Mouse (Mus musculus) lung, embryonic 15.5 days (tissue): ENCODE results near the gene Sh2d7. TPM values are rescaled to one million over a fixed set of nuclear protein-coding genes. Genes with fewer than 3 reads are reported as not detected.

ENCODE experiments used
- ATAC-seq: fragments of 200-750 bp; cut with Nextera tagmentation; 2 replicates; pipeline ENCODE4 v1.8.0; 2017; ENCODE audit warnings: moderate number of reproducible peaks, borderline replicate concordance; ENCODE audit not compliant: low FRiP score, low TSS enrichment; ENCODE audit errors: extremely low read depth
- H3K27ac ChIP-seq: fragments of 300-500 bp; sonication (generic); 2 replicates; pipeline ENCODE4 v1.5.1; 2015; ENCODE audit warnings: moderate library complexity, mild to moderate bottlenecking, inconsistent platforms
- H3K27me3 ChIP-seq: fragments of 300-500 bp; sonication (generic); 2 replicates; pipeline ENCODE4 v1.6.1; 2015; ENCODE audit warnings: inconsistent platforms
- H3K36me3 ChIP-seq: fragments of 300-500 bp; sonication (generic); 2 replicates; pipeline ENCODE4 v1.6.1; 2015; ENCODE audit warnings: inconsistent platforms
- H3K4me1 ChIP-seq: fragments of 300-500 bp; sonication (generic); 2 replicates; pipeline ENCODE4 v1.6.1; 2015; ENCODE audit warnings: inconsistent platforms
- H3K4me2 ChIP-seq: fragments of 300-500 bp; sonication (generic); 2 replicates; pipeline ENCODE4 v1.6.1; 2015; ENCODE audit warnings: inconsistent platforms, mild to moderate bottlenecking, moderate library complexity
- H3K4me3 ChIP-seq: fragments of 300-500 bp; sonication (generic); 2 replicates; pipeline ENCODE4 v1.5.1; 2015; ENCODE audit warnings: mild to moderate bottlenecking, inconsistent platforms
- H3K9ac ChIP-seq: fragments of 300-500 bp; sonication (generic); 2 replicates; pipeline ENCODE4 v1.6.1; 2015; ENCODE audit warnings: inconsistent platforms
- H3K9me3 ChIP-seq: fragments of 300-500 bp; sonication (generic); 2 replicates; pipeline ENCODE4 v1.6.1; 2016; ENCODE audit warnings: inconsistent platforms
- WGBS: fragments of 180-500 bp; shearing (Covaris S2); methylation state at CpG from one replicate; pipeline ENCODE4 v1.1.7; 2015; 5-methylcytosine and 5-hydroxymethylcytosine counted together
- polyA plus RNA-seq: library from polyadenylated mRNA; unstranded; fragments of >200 nt; fragmentation: Nextera tagmentation; extraction: Ambion mirVana; gene quantifications from 2 replicates; pipeline ENCODE4 v1.2.1, GENCODE M21; 2015

Gene Sh2d7
- polyA plus RNA-seq = not detected in 2 replicates

- Histone ChIP-seq H3K4me2 (no peak within 1 kb of the TSS), H3K4me3 (no peak within 1 kb of the TSS), H3K9me3 (no peaks in the 10 kb centered on the region), H3K4me1 (no peaks in the 10 kb centered on the region), H3K27ac (no peak within 1 kb of the TSS), H3K27me3 (no peaks in the 10 kb centered on the region), H3K9ac (no peak within 1 kb of the TSS), H3K36me3 (no peaks in the 10 kb centered on the region)
- no peak for ATAC-seq
- whole genome bisulfite sequencing = 84% methylated on average over 14 of the region's 14 CpGs
Measured at GRCm38 (mm10) chr9:54538684-54539083, at the start of gene Sh2d7. TSS of gene Sh2d7 (plus strand) at chr9:54538984.

GRCm38 (mm10) chr9:54489599-54489998, 49.2 kb upstream of the Sh2d7 start:
- no peak overlapping the region for H3K9ac ChIP-seq
- H3K4me3 ChIP-seq = no peak overlapping the region
- H3K4me2 ChIP-seq = no peak overlapping the region
- no peaks in the 10 kb centered on the region for H3K27me3 ChIP-seq
- 71% methylated on average over 2 of the region's 2 CpGs for WGBS
- no peak for ATAC-seq
- H3K36me3 ChIP-seq = no peaks in the 10 kb centered on the region
- H3K9me3 ChIP-seq = no peaks in the 10 kb centered on the region
- no peak overlapping the region for H3K27ac ChIP-seq
- no peaks in the 10 kb centered on the region for H3K4me1 ChIP-seq

- Histone ChIP-seq H3K36me3 (no peaks in the 10 kb centered on the region), H3K27ac (no peak overlapping the region), H3K9me3 (no peaks in the 10 kb centered on the region), H3K9ac (no peak overlapping the region), H3K4me2 (no peak overlapping the region), H3K27me3 (no peaks in the 10 kb centered on the region), H3K4me3 (no peak overlapping the region), H3K4me1 (no peaks in the 10 kb centered on the region)
- ATAC-seq = no peak
- WGBS = 73% methylated on average over 2 of the region's 2 CpGs
Measured at GRCm38 (mm10) chr9:54490431-54490830, 48.4 kb upstream of the Sh2d7 start.

- Histone ChIP-seq H3K4me2 (no peak overlapping the region), H3K4me3 (no peak overlapping the region), H3K4me1 (peaks cover 10% of the 10 kb centered on the region; the same call in 1 of the 2 replicates), H3K9ac (no peak overlapping the region), H3K36me3 (no peaks in the 10 kb centered on the region), H3K9me3 (no peaks in the 10 kb centered on the region), H3K27ac (no peak overlapping the region), H3K27me3 (peaks cover 28% of the 10 kb centered on the region)
- ATAC-seq = no peak
- 83% methylated on average over 6 of the region's 6 CpGs for WGBS
Measured at GRCm38 (mm10) chr9:54499291-54499690, 39.5 kb upstream of the Sh2d7 start.

DNA sequence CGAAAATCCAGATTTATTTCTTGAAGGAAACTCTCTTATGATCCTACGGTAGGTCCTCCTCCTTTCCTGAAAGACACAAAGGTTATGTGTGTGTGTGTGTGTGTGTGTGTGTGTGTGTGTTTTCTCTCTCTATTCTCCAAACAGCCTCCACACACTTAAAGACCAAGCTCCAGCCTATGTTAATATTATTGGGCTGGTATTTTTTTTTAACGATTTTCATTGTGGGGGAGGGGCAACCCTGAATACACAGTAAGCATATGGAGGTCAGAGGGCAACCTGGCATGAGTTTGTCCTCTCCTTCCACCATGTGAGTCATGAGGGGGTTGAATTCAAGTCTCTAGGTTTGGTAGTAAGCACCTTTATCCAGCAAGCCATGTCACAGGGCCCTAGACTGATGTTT, 39.0 kb upstream of the Sh2d7 start:
- Histone ChIP-seq H3K9ac (no peak overlapping the region), H3K4me3 (no peak overlapping the region), H3K36me3 (no peaks in the 10 kb centered on the region), H3K4me1 (peaks cover 10% of the 10 kb centered on the region; the same call in 1 of the 2 replicates), H3K9me3 (no peaks in the 10 kb centered on the region), H3K4me2 (no peak overlapping the region), H3K27ac (no peak overlapping the region), H3K27me3 (peaks cover 28% of the 10 kb centered on the region)
- WGBS = 74% methylated on average over 3 of the region's 3 CpGs
- ATAC-seq = no peak

- under 1% methylated on average over 38 of the region's 43 CpGs for WGBS
- peak overlapping the region; percentile 100 for H3K4me2 ChIP-seq
- peak overlapping the region; percentile 73 for H3K4me3 ChIP-seq
- peaks cover 28% of the 10 kb centered on the region for H3K27me3 ChIP-seq
- peak overlapping the region; percentile 55 for H3K9ac ChIP-seq
- no peaks in the 10 kb centered on the region for H3K9me3 ChIP-seq
- peaks cover 10% of the 10 kb centered on the region; the same call in 1 of the 2 replicates for H3K4me1 ChIP-seq
- peak; percentile 52 for ATAC-seq
- no peaks in the 10 kb centered on the region for H3K36me3 ChIP-seq
- no peak overlapping the region; the same call in 1 of the 2 replicates for H3K27ac ChIP-seq
Measured at GRCm38 (mm10) chr9:54500832-54501452, 37.8 kb upstream of the Sh2d7 start.

DNA sequence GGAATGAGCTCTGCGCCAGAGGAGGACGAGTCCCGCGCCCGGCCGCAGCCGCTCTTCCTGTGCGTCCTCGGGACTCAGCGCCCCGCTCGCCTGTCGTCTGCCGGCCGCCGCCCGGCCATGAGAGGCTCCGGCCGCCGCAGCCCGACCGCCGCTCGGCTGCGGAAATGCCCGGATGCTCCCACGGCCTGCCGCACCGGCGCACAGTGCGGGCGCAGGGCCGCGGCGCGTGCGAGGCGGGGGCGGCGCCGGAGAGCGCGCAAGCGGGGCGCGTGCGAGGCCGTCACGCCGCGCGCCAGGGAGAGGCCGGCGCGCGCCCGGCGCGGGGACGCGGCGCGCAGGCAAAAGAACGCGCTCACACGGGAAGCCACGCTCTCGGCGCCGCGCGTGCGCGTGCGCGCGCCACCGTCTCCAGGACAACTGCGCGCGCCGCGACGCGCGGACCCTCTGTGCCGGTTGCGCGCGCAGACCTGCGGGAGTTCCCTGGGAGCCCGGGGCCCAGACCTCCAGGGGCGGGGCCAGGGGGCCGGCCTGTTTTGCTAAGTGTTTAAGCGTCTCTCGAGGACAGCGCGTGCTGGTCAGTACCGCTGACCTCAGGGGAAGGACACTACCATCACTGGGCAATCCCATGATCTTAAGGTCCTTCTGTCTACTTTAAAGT, 37.2 kb upstream of the Sh2d7 start, which contains the start of gene Dmxl2:
TSS of gene Dmxl2 (minus strand) at position 174 of the 658 bp plus-strand sequence.
- H3K9ac ChIP-seq = peak within 1 kb of the TSS; percentile 55

GRCm38 (mm10) chr9:54502111-54502495, 36.7 kb upstream of the Sh2d7 start:
- Histone ChIP-seq H3K36me3 (no peaks in the 10 kb centered on the region), H3K4me3 (peak overlapping the region; percentile 73), H3K27me3 (peaks cover 28% of the 10 kb centered on the region), H3K4me2 (peak overlapping the region; percentile 100), H3K27ac (no peak overlapping the region), H3K4me1 (peaks cover 10% of the 10 kb centered on the region; the same call in 1 of the 2 replicates), H3K9ac (no peak overlapping the region), H3K9me3 (no peaks in the 10 kb centered on the region)
- WGBS = 6% methylated on average over 13 of the region's 13 CpGs
- ATAC-seq = 0 out of 2 replicates have a peak, but pooled peaks have one; percentile 2

More for the DNA sequence above, 37.2 kb upstream of the Sh2d7 start, which contains the start of gene Dmxl2:
- ATAC-seq = peak; percentile 93
- H3K9me3 ChIP-seq = no peaks in the 10 kb centered on the region
- no peak within 1 kb of the TSS; the same call in 1 of the 2 replicates for H3K27ac ChIP-seq
- H3K4me2 ChIP-seq = peak within 1 kb of the TSS; percentile 100
- peaks cover 10% of the 10 kb centered on the region; the same call in 1 of the 2 replicates for H3K4me1 ChIP-seq
- WGBS = 0% methylated on average over 97 of the region's 99 CpGs
- peaks cover 28% of the 10 kb centered on the region for H3K27me3 ChIP-seq
- peak within 1 kb of the TSS; percentile 73 for H3K4me3 ChIP-seq
- no peaks in the 10 kb centered on the region for H3K36me3 ChIP-seq

GRCm38 (mm10) chr9:54502873-54503272, 35.9 kb upstream of the Sh2d7 start:
- Histone ChIP-seq H3K27me3 (peaks cover 28% of the 10 kb centered on the region), H3K4me3 (no peak overlapping the region), H3K9me3 (no peaks in the 10 kb centered on the region), H3K27ac (no peak overlapping the region), H3K9ac (no peak overlapping the region), H3K4me1 (peaks cover 10% of the 10 kb centered on the region; the same call in 1 of the 2 replicates), H3K36me3 (no peaks in the 10 kb centered on the region), H3K4me2 (peak overlapping the region; percentile 100)
- ATAC-seq = no peak
- 6% methylated on average over 12 of the region's 12 CpGs for WGBS

DNA sequence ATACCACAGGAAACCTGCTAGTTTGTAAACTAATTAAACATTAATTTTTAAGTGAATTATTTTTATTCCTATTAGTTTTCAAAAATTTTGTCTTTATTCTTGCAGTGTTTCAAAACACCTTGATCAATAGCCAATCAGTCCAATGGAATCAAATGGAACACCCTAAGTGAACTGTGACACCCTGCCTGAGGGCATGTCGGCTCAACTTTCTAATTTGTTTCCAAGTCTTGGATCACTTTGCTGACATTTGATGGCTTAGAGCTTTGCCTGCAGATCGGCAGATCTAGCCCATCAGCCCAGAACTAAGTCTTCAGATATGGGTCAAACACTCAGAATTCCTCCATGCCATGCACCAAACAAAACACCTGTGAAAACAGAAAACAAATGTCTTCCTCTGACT, 22.8 kb upstream of the Sh2d7 start:
- no peaks in the 10 kb centered on the region for H3K9me3 ChIP-seq
- H3K27ac ChIP-seq = no peak overlapping the region
- no peak overlapping the region for H3K9ac ChIP-seq
- H3K4me3 ChIP-seq = no peak overlapping the region
- H3K36me3 ChIP-seq = no peaks in the 10 kb centered on the region
- WGBS = 67% methylated on average over 2 of the region's 2 CpGs
- ATAC-seq = no peak
- H3K4me2 ChIP-seq = no peak overlapping the region
- H3K27me3 ChIP-seq = no peaks in the 10 kb centered on the region; the same call in 1 of the 2 replicates
- H3K4me1 ChIP-seq = no peaks in the 10 kb centered on the region

DNA sequence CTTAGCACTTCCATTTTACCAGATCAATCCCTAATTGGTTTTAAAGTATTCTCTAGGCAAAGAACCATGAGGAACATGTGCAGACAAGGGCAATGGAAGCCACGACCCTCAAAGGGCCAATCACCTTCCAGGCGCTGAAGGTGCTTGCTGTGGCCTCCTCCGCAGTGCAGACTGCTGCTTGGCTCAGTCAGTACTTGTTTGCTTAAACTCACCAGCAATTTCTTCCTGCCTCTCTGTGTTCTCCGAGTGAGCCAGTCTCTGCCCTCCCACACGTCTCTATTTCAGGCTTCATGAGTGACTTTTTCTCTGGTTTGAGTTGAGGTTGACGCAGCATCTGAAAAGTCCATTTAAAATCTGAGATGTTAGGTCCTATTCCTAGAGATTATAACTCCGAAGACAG, 19.9 kb upstream of the Sh2d7 start:
- no peaks in the 10 kb centered on the region for H3K27me3 ChIP-seq
- no peak for ATAC-seq
- no peak overlapping the region for H3K4me3 ChIP-seq
- H3K9me3 ChIP-seq = no peaks in the 10 kb centered on the region
- WGBS = 57% methylated on average over 7 of the region's 7 CpGs
- no peak overlapping the region for H3K4me2 ChIP-seq
- no peaks in the 10 kb centered on the region for H3K4me1 ChIP-seq
- no peak overlapping the region for H3K27ac ChIP-seq
- no peaks in the 10 kb centered on the region for H3K36me3 ChIP-seq
- no peak overlapping the region for H3K9ac ChIP-seq

GRCm38 (mm10) chr9:54520286-54520685, 18.5 kb upstream of the Sh2d7 start:
- no peak overlapping the region for H3K4me2 ChIP-seq
- WGBS = 66% methylated on average over 4 of the region's 4 CpGs
- H3K9me3 ChIP-seq = no peaks in the 10 kb centered on the region
- no peak for ATAC-seq
- H3K9ac ChIP-seq = no peak overlapping the region
- no peaks in the 10 kb centered on the region for H3K27me3 ChIP-seq
- no peaks in the 10 kb centered on the region for H3K4me1 ChIP-seq
- no peak overlapping the region for H3K27ac ChIP-seq
- H3K4me3 ChIP-seq = no peak overlapping the region
- no peaks in the 10 kb centered on the region for H3K36me3 ChIP-seq
